Mouse (Mus musculus): ENCODE measurements around the gene Srcin1. TPM values are rescaled to one million over a fixed set of nuclear protein-coding genes. Genes with fewer than 3 reads are reported as not detected.

Srcin1 gene
- 0.05 and 0.07 TPM in 2 replicates for polyA plus RNA-seq (2012; rRNA removed)

GRCm38 (mm10) chr11:97576136-97576906, at the start of gene Srcin1:
Gene Srcin1, minus strand, starts transcription at chr11:97576186.

GRCm38 (mm10) chr11:97499865-97500719, 75.9 kb downstream of the Srcin1 start, which contains the start of gene 4933428G20Rik:
Gene 4933428G20Rik, minus strand, starts transcription at chr11:97500340.

Other genes starting within 250 kb of the Srcin1 start
- under 0.01 TPM in 2 replicates for gene Gpr179, start 224.1 kb downstream of the Srcin1 start, polyA plus RNA-seq (2012; rRNA removed)
- gene Socs7, start 213.6 kb downstream of the Srcin1 start, polyA plus RNA-seq (2012; rRNA removed): 2.1 and 2.3 TPM in 2 replicates
- gene Arhgap23, start 160.7 kb downstream of the Srcin1 start, polyA plus RNA-seq (2012; rRNA removed): 9.1 and 13.2 TPM in 2 replicates
- gene 4933428G20Rik, start 75.8 kb downstream of the Srcin1 start, polyA plus RNA-seq (2012; rRNA removed): not detected in 2 replicates
- 0.79 and 0.83 TPM in 2 replicates for gene Epop, start 53.5 kb upstream of the Srcin1 start, polyA plus RNA-seq (2012; rRNA removed)
- 2.2 and 2.8 TPM in 2 replicates for gene Mllt6, start 87.2 kb upstream of the Srcin1 start, polyA plus RNA-seq (2012; rRNA removed)
- gene Cisd3, start 109.6 kb upstream of the Srcin1 start, polyA plus RNA-seq (2012; rRNA removed): 23.1 and 25.8 TPM in 2 replicates
- 9.7 and 14.6 TPM in 2 replicates for gene Pcgf2, start 124.3 kb upstream of the Srcin1 start, polyA plus RNA-seq (2012; rRNA removed)
- 166 and 173 TPM in 2 replicates for gene Psmb3, start 127.2 kb upstream of the Srcin1 start, polyA plus RNA-seq (2012; rRNA removed)
- 4.7 and 5.1 TPM in 2 replicates for gene Pip4k2b, start 168.5 kb upstream of the Srcin1 start, polyA plus RNA-seq (2012; rRNA removed)
- 6.0 and 6.5 TPM in 2 replicates for gene Cwc25, start 190.4 kb upstream of the Srcin1 start, polyA plus RNA-seq (2012; rRNA removed)
- 0.05 TPM in 1 of 2 replicates, not detected in the other for gene 1700001P01Rik, start 199.7 kb upstream of the Srcin1 start, polyA plus RNA-seq (2012; rRNA removed)
- 465 and 506 TPM in 2 replicates for gene Rpl23, start 206.3 kb upstream of the Srcin1 start, polyA plus RNA-seq (2012; rRNA removed)
- gene Lasp1, start 222.8 kb upstream of the Srcin1 start, polyA plus RNA-seq (2012; rRNA removed): 26.2 and 29.9 TPM in 2 replicates

All from liver, embryonic 18 days (tissue).